Mouse (Mus musculus) hindbrain, postnatal 0 days (tissue): ENCODE data around the gene Evi2. TPM values are rescaled to one million over a fixed set of nuclear protein-coding genes. Genes with fewer than 3 reads are reported as not detected.

Source experiments
- ATAC-seq: fragments of 200-750 bp; cut with Nextera tagmentation; 2 replicates; pipeline ENCODE4 v1.8.0; 2017; ENCODE audit warnings: mild to moderate bottlenecking, moderate TSS enrichment, moderate library complexity
- DNase-seq: peaks from one replicate; pipeline ENCODE4 v3.0.0-alpha.2; 2015; ENCODE audit warnings: low spot score
- H3K27ac ChIP-seq: fragments of 300-500 bp; sonication (generic); 2 replicates; pipeline ENCODE4 v1.5.1; 2014; ENCODE audit warnings: mild to moderate bottlenecking
- H3K27me3 ChIP-seq: fragments of 300-500 bp; sonication (generic); 2 replicates; pipeline ENCODE4 v1.6.1; 2014; ENCODE audit warnings: low read length, mixed read lengths; ENCODE audit not compliant: insufficient read depth
- H3K36me3 ChIP-seq: fragments of 300-500 bp; sonication (generic); 2 replicates; pipeline ENCODE4 v1.6.1; 2014; ENCODE audit warnings: low read length, mixed read lengths; ENCODE audit not compliant: insufficient read depth
- H3K4me1 ChIP-seq: fragments of 300-500 bp; sonication (generic); 2 replicates; pipeline ENCODE4 v1.6.1; 2014; ENCODE audit warnings: antibody characterized with exemption, low read length, mixed read lengths; ENCODE audit not compliant: insufficient read depth
- H3K4me2 ChIP-seq: fragments of 300-500 bp; sonication (generic); 2 replicates; pipeline ENCODE4 v1.6.1; 2014; ENCODE audit warnings: low read depth, mild to moderate bottlenecking, low read length, moderate library complexity, mixed read lengths
- H3K4me3 ChIP-seq: fragments of 300-500 bp; sonication (generic); 2 replicates; pipeline ENCODE4 v1.5.1; 2014; ENCODE audit warnings: low read length
- H3K9ac ChIP-seq: fragments of 300-500 bp; sonication (generic); replicated peaks from 2 replicates; pipeline ENCODE4 v1.6.1; 2014; ENCODE audit warnings: mild to moderate bottlenecking, low read length, moderate library complexity, mixed read lengths
- H3K9me3 ChIP-seq: fragments of 300-500 bp; sonication (generic); 2 replicates; pipeline ENCODE4 v1.6.1; 2016; ENCODE audit warnings: low read length, mixed read lengths
- CTCF ChIP-seq: IDR thresholded peaks from 2 replicates; pipeline ENCODE4 v1.5.1; 2016; ENCODE audit warnings: antibody characterized with exemption, control low read depth, low read depth
- WGBS: fragments of 180-500 bp; shearing (Covaris S2); extraction: QIAGEN DNeasy Blood & Tissue Kit; methylation state at CpG from one replicate; pipeline ENCODE4 v1.1.7; 2014; 5-methylcytosine and 5-hydroxymethylcytosine counted together
- polyA plus RNA-seq: library from polyadenylated mRNA; unstranded; fragments of >200 nt; fragmentation: Nextera tagmentation; extraction: Ambion mirVana; gene quantifications from 2 replicates; pipeline ENCODE4 v1.2.1, GENCODE M21; 2015
- total RNA-seq: library from RNA; depleted of rRNA; stranded (reverse); fragments of >200 nt; gene quantifications from 2 replicates; pipeline ENCODE4 v1.2.3, GENCODE M21; 2014

The Evi2 gene
- total and polyA plus RNA-seq, 2 experiments from 2014 or later, result 0.16 to 0.54 TPM

GRCm38 (mm10) chr11:79519878-79520291 is 10.5 kb downstream of the Evi2 start:
- WGBS, result 71% methylated on average over 1 of the region's 1 CpGs
- no peaks in the 10 kb centered on the region for H3K27me3 ChIP-seq
- no peaks in the 10 kb centered on the region for H3K4me1 ChIP-seq
- TF ChIP-seq CTCF, result no peak
- no peak overlapping the region for H3K27ac ChIP-seq
- ATAC-seq (no peak), DNase-seq (no peak)
- H3K4me2 ChIP-seq, result no peak overlapping the region
- no peaks in the 10 kb centered on the region for H3K36me3 ChIP-seq
- H3K9ac ChIP-seq, result no peak overlapping the region
- no peak overlapping the region for H3K4me3 ChIP-seq
- no peaks in the 10 kb centered on the region for H3K9me3 ChIP-seq

- H3K36me3 ChIP-seq, result no peaks in the 10 kb centered on the region
- H3K9me3 ChIP-seq, result no peaks in the 10 kb centered on the region
- H3K4me1 ChIP-seq, result no peaks in the 10 kb centered on the region
- H3K9ac ChIP-seq, result no peak overlapping the region
- no peak overlapping the region for H3K4me3 ChIP-seq
- H3K27me3 ChIP-seq, result no peaks in the 10 kb centered on the region
- ATAC-seq (no peak), DNase-seq (no peak)
- WGBS, result 82% methylated on average over 6 of the region's 6 CpGs
- TF ChIP-seq CTCF, result no peak
- H3K27ac ChIP-seq, result no peak overlapping the region
- H3K4me2 ChIP-seq, result no peak overlapping the region
Measured at GRCm38 (mm10) chr11:79519299-79519698, 11.1 kb downstream of the Evi2 start.

GRCm38 (mm10) chr11:79515798-79516197 is 14.6 kb downstream of the Evi2 start:
- Histone ChIP-seq H3K9me3 (no peaks in the 10 kb centered on the region), H3K27ac (no peak overlapping the region), H3K27me3 (no peaks in the 10 kb centered on the region), H3K4me3 (no peak overlapping the region), H3K9ac (no peak overlapping the region), H3K4me2 (no peak overlapping the region), H3K36me3 (no peaks in the 10 kb centered on the region), H3K4me1 (no peaks in the 10 kb centered on the region)
- TF ChIP-seq CTCF, result no peak
- WGBS, result 96% methylated on average over 2 of the region's 2 CpGs
- no peak for ATAC-seq
- no peak for DNase-seq

GRCm38 (mm10) chr11:79515331-79515730 is 15.1 kb downstream of the Evi2 start:
- 59% methylated on average over 6 of the region's 6 CpGs for whole genome bisulfite sequencing
- no peaks in the 10 kb centered on the region for H3K9me3 ChIP-seq
- no peak for DNase-seq
- H3K27me3 ChIP-seq, result no peaks in the 10 kb centered on the region
- no peak overlapping the region for H3K9ac ChIP-seq
- H3K4me1 ChIP-seq, result no peaks in the 10 kb centered on the region
- no peak for TF ChIP-seq CTCF
- no peak overlapping the region for H3K27ac ChIP-seq
- ATAC-seq, result no peak
- no peak overlapping the region for H3K4me3 ChIP-seq
- no peaks in the 10 kb centered on the region for H3K36me3 ChIP-seq
- H3K4me2 ChIP-seq, result no peak overlapping the region

GRCm38 (mm10) chr11:79511970-79512369 is 18.4 kb downstream of the Evi2 start:
- DNase-seq, result no peak
- Histone ChIP-seq H3K36me3 (no peaks in the 10 kb centered on the region), H3K27ac (no peak overlapping the region), H3K9ac (no peak overlapping the region), H3K9me3 (no peaks in the 10 kb centered on the region), H3K4me3 (no peak overlapping the region), H3K4me2 (no peak overlapping the region), H3K4me1 (no peaks in the 10 kb centered on the region), H3K27me3 (no peaks in the 10 kb centered on the region)
- TF ChIP-seq CTCF, result no peak
- 92% methylated on average over 3 of the region's 3 CpGs for WGBS
- ATAC-seq, result no peak

GRCm38 (mm10) chr11:79504506-79504905 is 25.9 kb downstream of the Evi2 start:
- Histone ChIP-seq H3K4me2 (no peak overlapping the region), H3K4me1 (0 out of 2 replicates have a peak, but pooled peaks cover 8% of the 10 kb centered on the region), H3K4me3 (no peak overlapping the region), H3K27ac (no peak overlapping the region), H3K36me3 (no peaks in the 10 kb centered on the region), H3K9ac (no peak overlapping the region), H3K9me3 (no peaks in the 10 kb centered on the region), H3K27me3 (no peaks in the 10 kb centered on the region)
- DNase-seq (no peak), ATAC-seq (no peak)
- WGBS, result 66% methylated on average over 7 of the region's 7 CpGs
- no peak for TF ChIP-seq CTCF

- Histone ChIP-seq H3K4me2 (peak within 1 kb of the TSS; percentile 42), H3K27me3 (no peaks in the 10 kb centered on the region), H3K9me3 (no peaks in the 10 kb centered on the region), H3K9ac (peak within 1 kb of the TSS; percentile 35), H3K4me1 (0 out of 2 replicates have a peak, but pooled peaks cover 8% of the 10 kb centered on the region), H3K36me3 (no peaks in the 10 kb centered on the region), H3K27ac (peak within 1 kb of the TSS; percentile 49), H3K4me3 (peak within 1 kb of the TSS; percentile 19)
- ATAC-seq (peak; percentile 85; the same call in 1 of the 2 replicates), DNase-seq (peak; percentile 70)
- no peak for TF ChIP-seq CTCF
- 21% methylated on average over 8 of the region's 8 CpGs for WGBS
Measured at GRCm38 (mm10) chr11:79503845-79504244, 26.5 kb downstream of the Evi2 start, which contains the start of gene Omg. Omg (minus strand) TSS chr11:79504084.
